Mouse (Mus musculus) gastrocnemius, postnatal 4 days (tissue): ENCODE measurements around the gene Edem1. TPM values are rescaled to one million over a fixed set of nuclear protein-coding genes. Genes with fewer than 3 reads are reported as not detected.
"Not testable (repeated sequence)": the region's sequence is repeated elsewhere in the genome, so short reads cannot be mapped to it uniquely, and the experiment has no call there.

Experiments used
- DNase-seq, 2 experiments: peaks; one replicate each; pipeline ENCODE4 v3.0.0; 2021 to 2022; ENCODE audit warnings: low spot score in 2 of 2, mixed read lengths in 2 of 2
- total RNA-seq, 2 experiments: library from RNA; stranded (reverse); gene quantifications; 2 replicates each; pipeline ENCODE4 v1.2.3; 2021

The Edem1 gene
- total RNA-seq, 2 experiments from 2014 or later = 24.3 to 27.1 TPM

DNA sequence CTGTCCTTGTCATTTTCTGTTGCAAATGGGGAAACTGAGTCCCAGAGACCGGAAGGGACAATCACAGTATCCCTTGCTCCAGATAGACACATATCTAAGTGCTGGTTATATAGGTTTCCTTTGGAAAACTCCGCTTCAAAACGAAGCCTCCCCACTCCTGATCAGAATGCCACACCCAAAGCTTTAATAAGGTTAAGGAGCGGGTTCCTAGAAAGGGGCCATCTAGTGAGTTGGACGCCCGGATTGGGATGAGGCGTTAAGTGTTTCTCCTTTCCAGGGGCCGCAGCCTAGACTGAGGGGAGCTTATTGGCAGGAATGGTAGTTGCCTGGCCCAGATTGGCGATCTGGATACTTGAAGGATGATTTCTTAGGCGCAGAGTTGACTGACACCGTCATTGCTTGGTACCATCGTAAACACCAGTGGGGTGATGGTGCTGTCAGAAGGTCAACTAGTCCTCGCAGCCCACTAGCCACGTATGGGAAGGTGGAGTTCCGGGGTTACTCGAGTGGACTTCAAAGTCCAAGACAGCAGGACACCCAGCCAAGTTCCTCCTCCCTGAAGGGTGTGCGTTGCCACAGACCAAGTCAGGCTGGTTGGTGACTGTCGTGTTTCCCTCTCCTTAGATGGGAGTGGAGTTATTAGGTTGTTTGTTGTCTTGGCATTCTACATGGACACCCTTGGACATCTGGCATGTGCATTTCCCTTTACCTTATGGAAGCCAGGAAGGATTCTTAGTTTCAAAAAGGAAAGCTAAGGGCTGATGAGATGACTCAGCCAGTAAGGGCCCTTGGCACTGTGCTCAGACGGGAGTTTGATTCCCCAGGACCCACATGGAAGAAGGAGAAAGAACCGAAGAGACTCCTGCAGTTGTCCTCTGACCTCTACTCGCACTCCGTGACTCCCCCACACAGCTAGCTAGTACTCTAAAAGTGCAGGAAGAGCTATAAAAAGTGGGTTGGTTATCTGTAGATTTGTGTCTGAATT is 1.2 kb downstream of the Edem1 start:
- peak in 1 of 2 experiments; percentile 23 for DNase-seq

DNA sequence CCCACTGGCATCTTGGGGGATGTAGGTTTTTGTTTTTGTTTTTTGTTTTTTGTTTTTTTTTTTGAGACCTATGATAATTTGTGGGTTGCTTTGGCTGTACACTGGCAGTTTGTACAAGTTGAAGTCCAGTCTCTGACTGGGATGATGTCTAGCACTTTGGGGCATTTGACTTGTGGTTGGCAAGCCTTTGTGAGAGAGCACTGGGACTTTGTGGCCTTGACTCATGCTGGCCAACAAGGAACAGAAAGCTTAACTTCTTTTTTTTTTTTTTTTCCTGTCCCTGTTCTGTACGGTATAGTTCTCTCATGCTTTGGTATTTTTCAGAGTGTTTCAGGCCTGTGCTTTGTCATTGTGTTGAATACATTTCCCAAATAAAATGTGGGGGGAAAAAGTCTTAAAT is 3.7 kb downstream of the Edem1 start:
- no peak for DNase-seq

DNA sequence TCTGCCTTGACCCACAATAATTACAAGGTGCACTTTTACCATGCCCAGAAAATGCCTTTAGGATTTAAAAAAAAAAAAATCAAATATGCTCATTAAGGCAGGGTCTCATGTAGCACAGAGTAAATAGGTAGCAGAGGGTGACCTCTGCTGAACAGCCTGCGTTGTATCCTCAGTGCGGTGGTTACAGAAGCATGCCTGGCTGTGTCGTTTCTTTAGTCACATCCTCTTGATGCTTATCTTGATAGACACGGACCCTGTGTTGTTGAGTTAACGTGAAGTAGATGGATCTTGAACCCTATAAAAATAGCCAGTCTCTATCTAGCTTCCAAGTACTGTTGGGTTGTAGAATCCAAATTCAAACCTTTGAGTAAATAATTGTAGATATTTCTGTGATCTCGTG is 4.5 kb downstream of the Edem1 start:
- no peak for DNase-seq

GRCm38 (mm10) chr6:108833963-108834697 is 5.7 kb downstream of the Edem1 start:
- no peak for DNase-seq

DNA sequence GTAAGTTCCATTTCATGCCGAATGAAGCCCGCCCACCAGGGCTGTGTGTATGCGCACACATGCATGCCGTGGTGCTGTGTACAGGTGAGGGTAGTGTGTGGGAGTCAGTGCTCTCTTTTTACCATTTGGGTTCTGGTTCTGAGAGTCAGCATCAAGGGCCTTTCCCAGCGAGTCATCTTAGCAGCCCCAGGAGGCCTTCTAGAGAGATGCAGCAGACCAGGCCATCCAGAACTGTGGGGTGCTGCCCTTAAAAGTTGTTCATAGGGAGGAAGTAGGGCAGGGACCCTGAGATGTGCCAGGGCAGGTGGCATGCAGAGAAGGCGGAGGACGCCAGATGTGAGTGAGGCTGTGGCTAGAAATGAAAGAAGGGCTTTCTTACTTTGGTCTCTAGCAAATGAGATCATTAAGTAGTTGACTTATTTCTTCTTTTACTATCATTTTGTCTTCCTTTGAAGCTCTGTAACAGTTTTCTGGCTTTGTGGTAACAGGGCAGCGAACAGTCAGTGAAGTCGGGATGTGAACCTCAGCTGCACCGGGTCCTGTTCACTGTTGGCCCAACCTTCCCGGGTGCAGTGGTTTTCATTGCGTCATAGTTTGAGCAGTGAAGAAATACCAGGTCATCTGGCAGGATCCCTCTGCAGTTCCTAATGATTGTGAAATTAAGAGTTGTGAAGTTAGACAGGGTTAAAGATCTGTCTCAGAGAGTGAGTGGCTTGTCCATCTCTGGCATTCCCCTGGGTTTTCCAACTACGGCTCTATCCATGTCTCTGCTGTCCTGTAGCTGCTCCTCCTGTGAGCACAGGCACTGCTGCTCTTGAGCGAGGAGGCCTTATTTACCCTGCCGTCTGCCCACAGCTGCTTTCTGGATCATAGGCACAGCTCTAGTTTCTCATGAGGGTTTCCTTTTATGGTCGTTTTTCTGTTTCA is 7.6 kb downstream of the Edem1 start:
- no peak for DNase-seq

- no peak for DNase-seq
These were observed 8.6 kb downstream of the Edem1 start for GRCm38 (mm10) chr6:108837081-108837480.

GRCm38 (mm10) chr6:108837958-108838357 is 9.5 kb downstream of the Edem1 start:
- DNase-seq = no peak

- no peak for DNase-seq
These were observed 11.0 kb downstream of the Edem1 start for GRCm38 (mm10) chr6:108839432-108839831.

GRCm38 (mm10) chr6:108840861-108841640 is 12.6 kb downstream of the Edem1 start:
- no peak for DNase-seq

GRCm38 (mm10) chr6:108843664-108844063 is 15.2 kb downstream of the Edem1 start:
- DNase-seq = no peak

- DNase-seq = no peak
These were observed 15.7 kb downstream of the Edem1 start for GRCm38 (mm10) chr6:108844093-108844492.

DNA sequence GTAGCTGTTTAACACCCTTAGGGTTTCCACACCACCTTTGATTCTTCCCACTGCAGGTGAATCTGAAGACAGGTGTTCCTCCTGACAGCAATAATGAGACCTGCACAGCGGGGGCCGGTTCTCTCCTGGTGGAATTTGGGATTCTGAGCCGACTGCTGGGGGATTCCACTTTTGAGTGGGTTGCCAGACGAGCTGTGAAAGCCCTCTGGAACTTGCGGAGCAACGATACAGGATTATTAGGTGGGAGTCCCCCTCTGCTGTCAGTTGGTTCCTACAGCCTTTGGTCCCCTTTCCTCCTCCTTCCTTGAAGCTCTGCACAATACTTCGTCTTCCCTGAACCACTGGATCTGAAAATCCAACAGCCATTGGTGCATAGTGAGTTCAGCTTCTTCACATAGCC is 16.3 kb downstream of the Edem1 start:
- DNase-seq = no peak

- no peak for DNase-seq
These were observed 23.7 kb downstream of the Edem1 start for GRCm38 (mm10) chr6:108852088-108852670.

GRCm38 (mm10) chr6:108852986-108853385 is 24.5 kb downstream of the Edem1 start:
- no peak for DNase-seq

DNA sequence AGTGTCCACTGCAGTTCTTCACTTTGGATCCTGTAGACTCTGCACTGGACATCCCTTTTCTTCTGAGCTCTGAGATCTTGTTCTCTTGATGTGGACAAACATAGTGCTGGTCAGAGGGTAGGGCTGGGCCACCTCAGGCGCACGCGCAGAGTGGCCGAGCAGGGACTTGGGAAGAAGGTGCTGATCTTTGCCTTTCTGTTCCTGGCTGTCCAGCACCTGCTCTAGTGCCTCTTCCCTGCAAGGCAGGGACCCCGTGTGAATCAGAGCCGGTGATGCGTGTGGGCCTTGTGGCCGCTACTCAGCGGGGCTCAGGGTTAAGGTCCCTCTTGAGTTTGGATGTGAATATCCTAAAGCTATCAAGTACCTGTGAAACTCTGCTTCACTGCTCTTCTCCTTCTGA is 30.1 kb downstream of the Edem1 start:
- no peak for DNase-seq

DNA sequence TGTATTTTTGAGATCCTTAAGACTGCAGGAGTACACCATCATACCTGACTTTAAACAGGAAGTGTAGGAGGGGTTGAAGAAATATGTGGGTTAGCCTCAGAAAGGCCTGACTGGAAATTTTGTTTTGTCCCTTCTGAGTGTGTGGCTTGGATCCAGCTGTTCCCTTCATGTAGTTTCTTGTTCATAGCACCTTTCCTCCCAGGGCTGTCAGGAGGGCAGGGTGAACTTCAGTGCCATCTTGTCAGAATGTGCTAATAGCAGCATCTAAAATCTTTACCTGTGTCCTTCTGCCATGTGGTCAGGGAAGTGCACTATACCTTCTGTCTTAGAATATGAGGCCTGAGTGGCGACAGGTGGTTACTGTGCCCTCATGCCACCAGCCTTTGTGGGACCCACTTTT is 32.8 kb downstream of the Edem1 start:
- DNase-seq = no peak

GRCm38 (mm10) chr6:108862548-108862947 is 34.1 kb downstream of the Edem1 start:
- DNase-seq = peak in 1 of 2 experiments; percentile 16

DNA sequence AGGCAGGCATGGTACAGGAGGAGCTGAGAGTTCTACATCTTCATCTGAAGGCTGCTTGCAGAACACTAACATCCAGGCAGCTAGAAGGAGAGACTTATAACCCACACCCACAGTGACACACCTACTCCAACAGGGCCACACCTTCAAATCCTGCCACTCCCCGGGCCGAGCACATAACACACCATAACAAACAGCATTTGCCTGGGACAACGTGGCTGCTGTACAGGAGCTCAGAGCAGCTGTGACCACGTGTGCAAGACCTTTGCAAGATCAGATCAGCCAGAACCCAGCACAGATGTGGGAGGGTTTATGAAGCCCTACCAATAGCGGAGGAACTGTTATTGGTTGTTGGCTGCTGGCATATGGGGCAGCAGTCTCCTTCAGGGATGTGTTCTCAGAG is 37.9 kb downstream of the Edem1 start:
- DNase-seq = no peak

DNA sequence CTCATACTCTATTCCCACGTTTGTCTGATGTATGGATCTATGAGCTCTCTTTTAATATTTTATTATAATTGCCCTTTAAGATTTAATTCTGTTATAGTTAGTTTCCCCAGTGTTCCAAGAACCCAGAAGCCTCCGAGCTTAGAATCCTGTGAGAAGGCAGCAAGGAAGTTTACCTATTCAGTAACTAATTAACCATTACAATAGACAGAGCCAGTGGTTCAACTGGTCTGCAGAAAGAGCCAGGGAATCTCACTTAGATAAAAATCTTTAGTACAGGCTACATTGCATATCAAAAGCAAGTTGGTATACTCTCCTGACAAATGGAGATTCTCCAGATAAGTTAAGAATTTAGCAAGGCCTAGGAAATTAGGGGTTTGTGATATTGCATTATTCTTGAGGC is 40.6 kb downstream of the Edem1 start:
- DNase-seq = not testable (repeated sequence)

GRCm38 (mm10) chr6:108870421-108870820 is 42.0 kb downstream of the Edem1 start:
- no peak for DNase-seq
